Mouse (Mus musculus) heart, postnatal 0 days (tissue): ENCODE data around the gene Nabp2.

ENCODE experiments used
- CTCF ChIP-seq: IDR thresholded peaks from 2 replicates; pipeline ENCODE4 v1.5.1; 2016; ENCODE audit warnings: antibody characterized with exemption, control low read depth, low read depth
- EP300 ChIP-seq: IDR thresholded peaks from 2 replicates; pipeline ENCODE4 v1.6.1; 2016; ENCODE audit warnings: antibody characterized with exemption, low read depth

GRCm38 (mm10) chr10:128403931-128404330 is 7.4 kb downstream of the Nabp2 start:
- no peak for TF ChIP-seq CTCF
- no peak for TF ChIP-seq EP300
